Mouse (Mus musculus): ENCODE measurements around the gene Ly6f.

DNA sequence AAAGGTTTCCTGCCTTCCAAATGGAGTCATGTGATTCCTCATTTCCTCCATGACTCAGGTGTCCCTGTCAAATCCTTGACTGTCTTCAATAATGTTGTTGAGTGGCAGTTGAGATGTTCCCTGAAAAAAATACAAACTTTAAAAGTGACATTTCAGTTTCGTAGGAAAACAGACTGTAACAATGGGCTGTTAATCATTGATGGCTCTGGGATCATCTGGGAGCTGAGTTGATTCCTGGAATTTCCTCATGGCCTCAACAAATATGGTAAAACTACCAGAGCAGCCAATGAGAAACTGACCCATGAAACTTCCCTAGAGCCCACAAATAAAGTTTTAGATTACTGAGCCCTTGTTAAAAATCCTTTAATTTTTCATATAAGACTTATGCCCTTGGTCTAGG is 37.9 kb downstream of the Ly6f start:
- no peak for TF ChIP-seq POLR2A (IDR thresholded peaks at IDR 0.05; ENCODE audit: low read depth, low read length)
- no peak for TF ChIP-seq CTCF (conservative IDR thresholded peaks at IDR 0.05; ENCODE audit: insufficient read depth, insufficient read length, low read depth, low read length)
